Mouse (Mus musculus) midbrain, embryonic 12.5 days (tissue): ENCODE results near the gene Gm7970. TPM values are rescaled to one million over a fixed set of nuclear protein-coding genes. Genes with fewer than 3 reads are reported as not detected.
"Not testable (repeated sequence)": the region's sequence is repeated elsewhere in the genome, so short reads cannot be mapped to it uniquely, and the experiment has no call there.

ENCODE experiments used
- ATAC-seq: fragments of 200-750 bp; cut with Nextera tagmentation; 2 replicates; pipeline ENCODE4 v1.8.0; 2017; ENCODE audit warnings: low read depth, moderate TSS enrichment, moderate library complexity; ENCODE audit not compliant: low FRiP score
- H3K27ac ChIP-seq: fragments of 300-500 bp; sonication (generic); replicated peaks from 2 replicates; pipeline ENCODE4 v1.5.1; 2016; ENCODE audit warnings: mild to moderate bottlenecking
- H3K27me3 ChIP-seq: fragments of 300-500 bp; sonication (generic); 2 replicates; pipeline ENCODE4 v1.6.1; 2016; ENCODE audit warnings: mild to moderate bottlenecking
- H3K36me3 ChIP-seq: fragments of 300-500 bp; sonication (generic); 2 replicates; pipeline ENCODE4 v1.6.1; 2016
- H3K4me1 ChIP-seq: fragments of 300-500 bp; sonication (generic); 2 replicates; pipeline ENCODE4 v1.6.1; 2016
- H3K4me2 ChIP-seq: fragments of 300-500 bp; sonication (generic); replicated peaks from 2 replicates; pipeline ENCODE4 v1.6.1; 2016; ENCODE audit warnings: mild to moderate bottlenecking, moderate library complexity
- H3K4me3 ChIP-seq: fragments of 300-500 bp; sonication (generic); 2 replicates; pipeline ENCODE4 v1.5.1; 2016; ENCODE audit warnings: mild to moderate bottlenecking
- H3K9ac ChIP-seq: fragments of 300-500 bp; sonication (generic); replicated peaks from 2 replicates; pipeline ENCODE4 v1.6.1; 2016; ENCODE audit warnings: mild to moderate bottlenecking, moderate library complexity
- H3K9me3 ChIP-seq: fragments of 300-500 bp; sonication (generic); 2 replicates; pipeline ENCODE4 v1.6.1; 2016; ENCODE audit warnings: mild to moderate bottlenecking
- WGBS: fragments of 180-500 bp; shearing (Covaris S2); methylation state at CpG from one replicate; pipeline ENCODE4 v1.1.7; 2016; 5-methylcytosine and 5-hydroxymethylcytosine counted together
- polyA plus RNA-seq: library from polyadenylated mRNA; unstranded; fragments of >200 nt; fragmentation: Nextera tagmentation; extraction: Ambion mirVana; gene quantifications from 2 replicates; pipeline ENCODE4 v1.2.1, GENCODE M21; 2016

The Gm7970 gene
- not detected in 2 replicates for polyA plus RNA-seq

DNA sequence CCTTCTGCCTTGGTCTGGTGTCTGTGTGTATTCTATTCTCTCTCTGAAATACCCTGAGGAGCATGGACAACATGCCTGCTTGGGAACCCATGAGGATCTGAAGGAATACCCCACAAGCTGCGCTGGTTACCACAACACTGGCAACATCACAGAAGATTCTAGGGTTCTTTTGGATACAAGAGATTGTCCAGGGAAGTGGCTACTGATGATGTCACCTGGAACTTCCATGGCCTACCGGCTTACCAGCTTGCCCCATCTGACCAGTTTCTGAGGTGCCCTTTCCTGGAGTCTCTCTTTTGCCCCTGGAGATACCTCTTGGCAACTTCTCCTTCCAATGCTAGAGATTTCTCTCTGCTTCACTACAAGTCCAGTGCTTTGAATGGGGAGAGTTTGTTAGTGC is at the start of gene Gm7970:
Gene Gm7970, minus strand, starts transcription at position 101 of the 400 bp plus-strand sequence.
- not testable (repeated sequence) for H3K4me3 ChIP-seq, H3K9me3 ChIP-seq, H3K36me3 ChIP-seq, H3K27me3 ChIP-seq, H3K4me1 ChIP-seq, H3K4me2 ChIP-seq, ATAC-seq, H3K9ac ChIP-seq, H3K27ac ChIP-seq
- no CpG with 5 or more reads among the region's 2 CpGs for WGBS

DNA sequence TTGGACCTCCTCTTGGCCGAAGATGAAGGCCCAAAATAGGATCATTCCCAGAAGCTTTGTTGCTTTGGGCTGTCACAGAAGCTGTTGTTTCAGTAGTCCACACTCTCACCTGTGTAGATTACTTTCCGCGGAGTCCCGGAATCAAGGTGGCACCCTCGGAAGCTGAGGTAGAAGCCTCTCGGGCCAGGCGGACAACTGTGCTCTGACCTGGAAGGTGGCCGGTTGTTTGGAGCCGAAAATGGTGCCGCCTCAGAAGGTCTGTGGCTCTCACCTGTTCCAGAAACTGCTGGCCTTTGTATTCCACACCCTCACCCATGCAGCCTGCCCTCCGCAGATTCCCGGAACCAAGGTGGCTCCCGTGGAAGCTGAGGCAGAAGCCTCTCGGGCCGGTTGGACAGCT is 45.6 kb upstream of the Gm7970 start:
- not testable (repeated sequence) for ATAC-seq, H3K4me3 ChIP-seq, H3K36me3 ChIP-seq, H3K9ac ChIP-seq, H3K27me3 ChIP-seq, H3K27ac ChIP-seq, H3K4me2 ChIP-seq, H3K9me3 ChIP-seq, H3K4me1 ChIP-seq
- WGBS = 96% methylated on average over 15 of the region's 15 CpGs

DNA sequence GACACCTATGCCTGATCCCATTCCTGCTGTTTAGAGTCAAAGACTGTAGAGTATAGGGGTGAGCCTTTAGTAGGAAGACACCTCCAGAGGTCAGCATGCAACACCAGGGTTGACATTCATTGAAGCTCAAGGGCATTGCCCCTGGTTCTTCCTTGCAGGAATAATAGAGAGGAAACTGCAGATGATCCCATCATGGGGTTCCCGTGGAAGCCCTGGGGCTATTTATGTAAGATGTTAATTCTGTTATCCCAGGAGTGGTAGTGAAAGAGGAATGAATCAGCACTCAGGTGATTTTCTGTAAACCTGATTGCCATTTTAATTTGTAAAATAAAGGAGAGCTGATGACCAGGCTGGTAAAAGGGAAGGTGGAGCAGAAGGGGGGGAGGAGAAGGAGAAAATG is 31.0 kb upstream of the Gm7970 start:
- 75% methylated on average over 1 of the region's 1 CpGs for WGBS
- H3K36me3 ChIP-seq, H3K27me3 ChIP-seq, H3K9me3 ChIP-seq, H3K4me3 ChIP-seq, H3K4me1 ChIP-seq, ATAC-seq, H3K9ac ChIP-seq, H3K4me2 ChIP-seq, H3K27ac ChIP-seq: not testable (repeated sequence)

DNA sequence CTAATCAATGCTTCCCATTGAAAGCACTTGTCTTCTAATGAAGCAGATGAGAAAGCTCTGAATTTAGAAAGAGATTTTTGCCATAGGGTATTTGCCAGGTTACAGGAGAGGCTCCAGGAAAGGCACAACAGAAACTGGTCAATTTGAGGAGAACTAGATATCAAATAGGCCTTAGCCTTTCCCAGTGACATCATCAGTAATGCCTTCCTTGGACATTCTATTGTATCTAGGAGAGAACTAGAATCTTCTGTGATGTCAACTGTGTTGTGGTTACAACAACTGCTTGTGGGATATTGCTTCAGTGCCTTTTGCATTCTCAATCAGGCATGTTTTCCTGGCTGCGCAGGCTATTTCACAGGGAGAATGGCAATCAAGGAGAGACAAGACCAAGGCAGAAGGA is 17.5 kb upstream of the Gm7970 start, which contains the start of gene 1700049E17Rik2:
Gene 1700049E17Rik2, plus strand, starts transcription at position 301 of the 400 bp plus-strand sequence.
- H3K4me1 ChIP-seq, H3K27me3 ChIP-seq, H3K27ac ChIP-seq, H3K36me3 ChIP-seq, H3K9me3 ChIP-seq, ATAC-seq, H3K4me3 ChIP-seq, H3K4me2 ChIP-seq, H3K9ac ChIP-seq: not testable (repeated sequence)
- no CpG with 5 or more reads among the region's 1 CpGs for WGBS

DNA sequence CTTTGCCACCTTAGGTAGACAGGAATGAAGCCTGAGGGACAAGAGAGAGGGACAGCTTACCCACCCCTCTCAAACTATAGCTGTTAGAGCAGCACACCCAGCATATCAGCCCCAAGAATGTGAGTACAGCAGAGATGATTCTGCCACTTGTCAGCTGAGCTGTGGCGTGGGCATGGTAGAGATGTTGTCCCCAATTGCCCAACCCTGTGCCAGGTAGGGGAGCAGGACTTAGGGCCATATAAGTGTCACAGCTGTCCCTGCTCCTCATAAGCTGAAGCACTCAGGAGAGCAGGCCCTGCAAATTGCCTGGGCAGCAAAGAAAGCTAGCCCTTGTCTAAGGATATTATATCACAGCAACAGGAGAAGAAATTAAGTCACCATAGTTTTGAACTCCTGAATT is 30.7 kb downstream of the Gm7970 start:
- not testable (repeated sequence) for H3K4me1 ChIP-seq

DNA sequence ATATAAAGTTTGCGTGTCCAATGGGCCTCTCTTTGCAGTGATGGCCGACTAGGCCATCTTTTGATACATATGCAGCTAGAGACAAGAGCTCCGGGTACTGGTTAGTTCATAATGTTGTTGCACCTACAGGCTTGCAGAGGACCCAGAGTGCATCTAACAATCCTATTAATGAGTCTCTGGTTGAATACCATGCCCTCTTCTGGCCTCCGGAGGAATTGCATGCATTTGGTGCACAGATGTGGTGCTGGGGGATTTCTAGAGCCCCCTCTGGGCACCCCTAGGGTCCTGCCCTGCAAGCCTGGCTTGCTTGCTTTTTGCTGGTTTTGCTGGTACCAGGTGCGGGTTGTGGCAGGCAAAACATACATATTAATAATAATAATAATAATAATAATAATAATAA is 34.7 kb downstream of the Gm7970 start:
- not testable (repeated sequence) for H3K36me3 ChIP-seq, H3K27ac ChIP-seq, H3K9me3 ChIP-seq, ATAC-seq, H3K4me3 ChIP-seq, H3K4me2 ChIP-seq, H3K4me1 ChIP-seq, H3K9ac ChIP-seq, H3K27me3 ChIP-seq
- WGBS = 73% methylated on average over 5 of the region's 5 CpGs

More for the DNA sequence above, 30.7 kb downstream of the Gm7970 start:
- H3K27me3 ChIP-seq, H3K36me3 ChIP-seq, ATAC-seq, H3K4me2 ChIP-seq, H3K9me3 ChIP-seq, H3K4me3 ChIP-seq, H3K9ac ChIP-seq, H3K27ac ChIP-seq: not testable (repeated sequence)
- 74% methylated on average over 1 of the region's 1 CpGs for WGBS

Other genes starting within 250 kb of the Gm7970 start
- gene Gm5798, start 207.0 kb downstream of the Gm7970 start, polyA plus RNA-seq = not detected in 2 replicates
- gene Gm7945, start 169.2 kb downstream of the Gm7970 start, polyA plus RNA-seq = not detected in 2 replicates
- not detected in 2 replicates for gene Gm6482, start 147.3 kb downstream of the Gm7970 start, polyA plus RNA-seq
- gene Gm7954, start 102.1 kb downstream of the Gm7970 start, polyA plus RNA-seq = not detected in 2 replicates
- not detected in 2 replicates for gene Gm3486, start 66.1 kb downstream of the Gm7970 start, polyA plus RNA-seq
- not detected in 2 replicates for gene 1700049E17Rik2, start 17.6 kb upstream of the Gm7970 start, polyA plus RNA-seq
- gene Gm3072, start 69.0 kb upstream of the Gm7970 start, polyA plus RNA-seq = not detected in 2 replicates
- gene Gm3676, start 90.9 kb upstream of the Gm7970 start, polyA plus RNA-seq = not detected in 2 replicates
- gene Gm8068, start 146.3 kb upstream of the Gm7970 start, polyA plus RNA-seq = not detected in 2 replicates
- gene Gm7929, start 195.0 kb upstream of the Gm7970 start, polyA plus RNA-seq = not detected in 2 replicates
- gene Gm47189, start 216.9 kb upstream of the Gm7970 start, polyA plus RNA-seq = not detected in 2 replicates